Mouse (Mus musculus) adrenal gland, postnatal 25 days (tissue): ENCODE measurements around the gene Gm5795. TPM values are rescaled to one million over a fixed set of nuclear protein-coding genes. Genes with fewer than 3 reads are reported as not detected.
"Not testable (repeated sequence)": the region's sequence is repeated elsewhere in the genome, so short reads cannot be mapped to it uniquely, and the experiment has no call there.

Source experiments
- DNase-seq: peaks from one replicate; pipeline ENCODE4 v3.0.0; 2021; ENCODE audit warnings: mixed read lengths
- long read RNA-seq: library from polyadenylated mRNA; stranded (forward); transcript quantifications from one replicate; pipeline ENCODE4 v2.0.0, GENCODE M21; 2021
- total RNA-seq: library from RNA; stranded (reverse); gene quantifications from 2 replicates; pipeline ENCODE4 v1.2.3, GENCODE M21; 2021

Gene Gm5795
- total RNA-seq = not detected in 2 replicates
- long read RNA-seq = 0 reads

DNA sequence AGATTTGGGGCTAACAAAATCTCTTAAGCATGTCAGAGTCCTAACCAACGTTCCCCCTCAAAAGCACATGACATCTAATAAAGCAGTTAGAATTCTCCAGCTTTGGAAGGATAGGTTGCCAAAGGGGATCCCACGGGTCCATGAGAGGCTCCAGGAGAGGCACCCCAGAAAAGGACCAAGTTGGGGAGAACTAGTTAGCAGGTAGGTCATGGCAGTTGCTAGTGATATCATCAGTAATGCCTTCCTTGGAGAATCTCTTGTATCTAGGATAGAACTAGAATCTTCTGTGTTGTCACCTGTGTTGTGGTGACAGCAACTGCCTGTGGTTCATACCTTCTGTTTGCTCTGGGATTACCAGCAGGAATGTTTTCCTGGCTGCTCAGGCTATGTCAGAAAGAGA is at the start of gene Gm5795:
Gm5795 (plus strand) TSS at position 301 of the 400 bp plus-strand sequence.
- not testable (repeated sequence) for DNase-seq

- not testable (repeated sequence) for DNase-seq
Measured at GRCm38 (mm10) chr14:3208272-3209152, 20.5 kb downstream of the Gm5795 start, which contains the start of gene D830030K20Rik. TSS of gene D830030K20Rik (plus strand) at chr14:3208488.

GRCm38 (mm10) chr14:3209367-3209766 is 21.3 kb downstream of the Gm5795 start:
- not testable (repeated sequence) for DNase-seq

Other genes with a start within 250 kb of the Gm5795 start
- not detected in 2 replicates for gene Gm2888, start 158.3 kb upstream of the Gm5795 start, total RNA-seq
- gene Gm2897, start 139.0 kb upstream of the Gm5795 start, total RNA-seq = 0.18 TPM in 1 of 2 replicates, not detected in the other
- not detected in 2 replicates for gene Gm10340, start 54.3 kb upstream of the Gm5795 start, total RNA-seq
- 0.52 TPM in 1 of 2 replicates, not detected in the other for gene D830030K20Rik, start 20.2 kb downstream of the Gm5795 start, total RNA-seq
- gene Gm2956, start 144.4 kb downstream of the Gm5795 start, total RNA-seq = not detected in 2 replicates
- gene Gm10413, start 206.8 kb downstream of the Gm5795 start, total RNA-seq = not detected in 2 replicates
- gene Gm10409, start 224.4 kb downstream of the Gm5795 start, total RNA-seq = 0.43 and 0.71 TPM in 2 replicates
- not detected in 2 replicates for gene Gm3005, start 239.8 kb downstream of the Gm5795 start, total RNA-seq